Mouse (Mus musculus) CH12.LX (cell line): ENCODE data around the gene Sept9. TPM values are rescaled to one million over a fixed set of nuclear protein-coding genes. Genes with fewer than 3 reads are reported as not detected.

Experiments
- DNase-seq: peaks from one replicate; pipeline ENCODE4 v3.0.0-alpha.2; 2013; ENCODE audit errors: extremely low read depth
- H3K27ac ChIP-seq: 2 replicates; pipeline ENCODE4 v1.5.1; 2012; ENCODE audit warnings: low read depth, mild to moderate bottlenecking, control low read depth, moderate library complexity; ENCODE audit not compliant: insufficient read depth
- H3K27me3 ChIP-seq: replicated peaks from 2 replicates; pipeline ENCODE3; 2012; ENCODE audit warnings: inconsistent platforms
- H3K36me3 ChIP-seq, 2 experiments: replicated peaks in 1 of 2; 2 replicates each; pipeline versions ENCODE3 to v1.6.1; 2012; ENCODE audit warnings: inconsistent platforms in 1 of 2, low read length in 1 of 2, mild to moderate bottlenecking in 1 of 2, mixed read lengths in 1 of 2, moderate library complexity in 1 of 2; ENCODE audit not compliant: control insufficient read depth in 1 of 2, insufficient read depth in 1 of 2
- H3K4me1 ChIP-seq, 2 experiments: 2 replicates each; pipeline ENCODE4 v1.6.1; 2012; ENCODE audit warnings: inconsistent platforms in 1 of 2, moderate library complexity in 1 of 2; ENCODE audit not compliant: insufficient read depth in 2 of 2, control insufficient read depth in 1 of 2
- H3K4me2 ChIP-seq: 2 replicates; pipeline ENCODE4 v1.6.1; 2012; ENCODE audit warnings: low read depth, mild to moderate bottlenecking, control low read depth; ENCODE audit not compliant: poor library complexity, insufficient read depth, severe bottlenecking
- H3K4me3 ChIP-seq, 3 experiments: fragments of 150-350 bp in 1 of 3; sonication (generic) in 1 of 3; replicated peaks in 1 of 3; 2 replicates each; pipeline versions ENCODE3 to v1.5.1; 2011 to 2012; ENCODE audit warnings: low read depth in 2 of 3, low read length in 2 of 3, mild to moderate bottlenecking in 2 of 3, moderate library complexity in 2 of 3, control low read depth in 1 of 3, improper control_type of control experiment in 1 of 3, inconsistent platforms in 1 of 3, mixed read lengths in 1 of 3; ENCODE audit not compliant: poor library complexity in 1 of 3
- H3K79me2 ChIP-seq: replicated peaks from 2 replicates; pipeline ENCODE4 v1.6.1; 2012; ENCODE audit warnings: mild to moderate bottlenecking, moderate library complexity; ENCODE audit not compliant: control insufficient read depth, poor library complexity, insufficient read depth, severe bottlenecking; ENCODE audit errors: extremely low read depth
- H3K9ac ChIP-seq: 2 replicates; pipeline ENCODE4 v1.6.1; 2012; ENCODE audit warnings: low read depth, mild to moderate bottlenecking, control low read depth, moderate library complexity; ENCODE audit not compliant: insufficient read depth
- H3K9me3 ChIP-seq: replicated peaks from 2 replicates; pipeline ENCODE3; 2012; ENCODE audit warnings: low read length, inconsistent platforms, mixed read lengths
- BHLHE40 ChIP-seq: IDR thresholded peaks from 2 replicates; pipeline ENCODE4 v1.6.1; 2011; ENCODE audit warnings: mild to moderate bottlenecking, low read depth, low read length, improper control_type of control experiment
- CHD1 ChIP-seq: IDR thresholded peaks from 2 replicates; pipeline ENCODE4 v1.6.1; 2012; ENCODE audit warnings: low read depth, low read length, improper control_type of control experiment, inconsistent platforms
- CHD2 ChIP-seq: IDR thresholded peaks from 2 replicates; pipeline ENCODE4 v1.6.1; 2011; ENCODE audit warnings: low read length, improper control_type of control experiment
- CTCF ChIP-seq, 2 experiments: IDR thresholded peaks in 1 of 2; conservative IDR thresholded peaks in 1 of 2; 2 replicates each; pipeline ENCODE4 v1.5.1; 2011 to 2012; ENCODE audit warnings: low read depth in 2 of 2, low read length in 2 of 2, improper control_type of control experiment in 1 of 2, inconsistent platforms in 1 of 2, mild to moderate bottlenecking in 1 of 2, moderate library complexity in 1 of 2
- E2F4 ChIP-seq: IDR thresholded peaks from 2 replicates; pipeline ENCODE4 v1.6.1; 2011; ENCODE audit warnings: low read depth, low read length, improper control_type of control experiment; ENCODE audit not compliant: insufficient replicate concordance
- GABPA ChIP-seq: IDR thresholded peaks from 2 replicates; pipeline ENCODE4 v1.6.1; 2012; ENCODE audit warnings: low read depth, low read length, improper control_type of control experiment, inconsistent platforms; ENCODE audit not compliant: insufficient replicate concordance
- HCFC1 ChIP-seq: IDR thresholded peaks from 2 replicates; pipeline ENCODE4 v1.6.1; 2012; ENCODE audit warnings: low read depth, mild to moderate bottlenecking, inconsistent platforms, low read length, improper control_type of control experiment
- IRF4 ChIP-seq: IDR thresholded peaks from 2 replicates; pipeline ENCODE4 v1.6.1; 2014; ENCODE audit warnings: low read depth, mild to moderate bottlenecking, inconsistent platforms, low read length, improper control_type of control experiment
- JUND ChIP-seq: conservative IDR thresholded peaks from 2 replicates; pipeline ENCODE4 v1.6.1; 2011; ENCODE audit warnings: low read depth, low read length, improper control_type of control experiment
- MYC ChIP-seq: IDR thresholded peaks from 2 replicates; pipeline ENCODE4 v1.6.1; 2011; ENCODE audit warnings: low read depth, mild to moderate bottlenecking, improper control_type of control experiment, low read length
- NELFE ChIP-seq: IDR thresholded peaks from 2 replicates; pipeline ENCODE4 v1.6.1; 2011; ENCODE audit warnings: low read depth, low read length, improper control_type of control experiment
- POLR2A ChIP-seq: IDR thresholded peaks from 2 replicates; pipeline ENCODE4 v1.6.1; 2011; ENCODE audit warnings: low read depth, mild to moderate bottlenecking, improper control_type of control experiment, low read length
- RAD21 ChIP-seq: IDR thresholded peaks from 2 replicates; pipeline ENCODE4 v1.6.1; 2011; ENCODE audit warnings: low read depth, mild to moderate bottlenecking, low read length, improper control_type of control experiment, moderate library complexity
- SMC3 ChIP-seq: IDR thresholded peaks from 2 replicates; pipeline ENCODE4 v1.6.1; 2011; ENCODE audit warnings: low read depth, low read length, improper control_type of control experiment
- TBP ChIP-seq: conservative IDR thresholded peaks from 2 replicates; pipeline ENCODE4 v1.6.1; 2011; ENCODE audit warnings: low read depth, low read length, improper control_type of control experiment
- TCF12 ChIP-seq: IDR thresholded peaks from 2 replicates; pipeline ENCODE4 v1.6.1; 2014; ENCODE audit warnings: low read depth, mild to moderate bottlenecking, inconsistent platforms, low read length, improper control_type of control experiment
- UBTF ChIP-seq: IDR thresholded peaks from 2 replicates; pipeline ENCODE4 v1.6.1; 2012; ENCODE audit warnings: low read depth, mild to moderate bottlenecking, inconsistent platforms, low read length, improper control_type of control experiment, moderate library complexity
- USF1 ChIP-seq: IDR thresholded peaks from 2 replicates; pipeline ENCODE4 v1.6.1; 2014; ENCODE audit warnings: low read depth, mild to moderate bottlenecking, inconsistent platforms, low read length, improper control_type of control experiment
- USF2 ChIP-seq: conservative IDR thresholded peaks from 2 replicates; pipeline ENCODE4 v1.6.1; 2011; ENCODE audit warnings: low read depth, low read length, improper control_type of control experiment
- ZC3H11A ChIP-seq: IDR thresholded peaks from 2 replicates; pipeline ENCODE4 v1.6.1; 2012; ENCODE audit warnings: low read depth, mild to moderate bottlenecking, inconsistent platforms, low read length, improper control_type of control experiment
- ZKSCAN1 ChIP-seq: IDR thresholded peaks from 2 replicates; pipeline ENCODE4 v1.6.1; 2012; ENCODE audit warnings: low read depth, inconsistent platforms, low read length, improper control_type of control experiment, borderline replicate concordance
- dilution Hi-C: fragments of 300-500 bp; cut with MboI; formaldehyde crosslinking; loops from 2 replicates; pipeline ENCODE4 v1.14.3; 2020; ENCODE audit warnings: low sequenced_read_pairs; ENCODE audit not compliant: extremely low pct_unique_long_range_greater_than_20kb, extremely low pct_ligation_motif_present
- in situ Hi-C: fragments of 300-500 bp; cut with MboI; formaldehyde crosslinking; loops from 3 replicates; pipeline ENCODE4 v1.14.3; 2019; ENCODE audit warnings: low sequenced_read_pairs, low pct_ligation_motif_present, low pct_unique_long_range_greater_than_20kb, mixed read lengths
- polyA plus RNA-seq: library from polyadenylated mRNA; unstranded; fragments of >175 nt; gene quantifications from 2 replicates; pipeline ENCODE4 v1.2.1, GENCODE M21; 2012; ENCODE audit warnings: low read depth; ENCODE audit not compliant: insufficient read length
- total RNA-seq, 2 experiments: library from RNA; depleted of rRNA; stranded (reverse); fragments of 300-350 nt in 1 of 2; fragments of >200 nt in 1 of 2; gene quantifications; 2 replicates each; pipeline ENCODE4 v1.2.3; 2012 to 2014

Gene Sept9
- total and polyA plus RNA-seq, 3 experiments: 47.6 to 128 (median 110) TPM

GRCm38 (mm10) chr11:117387241-117387640, 187.8 kb downstream of the Sept9 start:
- Histone ChIP-seq H3K27me3 (peaks cover 15% of the 10 kb centered on the region), H3K79me2 (no peaks in the 10 kb centered on the region), H3K36me3 (no peaks in the 10 kb centered on the region), H3K4me1 (peaks cover 5 to 23% of the 10 kb centered on the region in 2 experiments), H3K9ac (no peak overlapping the region), H3K27ac (no peak overlapping the region), H3K9me3 (peaks cover 3% of the 10 kb centered on the region), H3K4me2 (no peak overlapping the region), H3K4me3 (no peak overlapping the region)
- dilution Hi-C loops: no loop called here
- TF ChIP-seq JUND: no peak
- in situ Hi-C loops: loop anchor here (5.0 kb wide), 1 partner anchor 410 kb away; the partner anchor contains the start of gene 6030468B19Rik
- DNase-seq: no peak

- peaks cover 17 to 33% of the 10 kb centered on the region in 2 experiments for H3K4me1 ChIP-seq
- no peak overlapping the region for H3K4me3 ChIP-seq
- H3K79me2 ChIP-seq: no peaks in the 10 kb centered on the region
- H3K27me3 ChIP-seq: peaks cover 3% of the 10 kb centered on the region
- peak; percentile 50 for DNase-seq
- no peak overlapping the region for H3K9ac ChIP-seq
- no peaks in the 10 kb centered on the region for H3K9me3 ChIP-seq
- no peak overlapping the region for H3K27ac ChIP-seq
- in situ Hi-C loops: loop anchor here (5.0 kb wide), 1 partner anchor 222 kb away; no protein-coding TSS in a partner anchor
- dilution Hi-C loops: no loop called here
- TF ChIP-seq TCF12 (0 out of 2 replicates have a peak, but pooled peaks have one; percentile 37), USF2 (no peak), RAD21 (peak; percentile 57), CTCF (conservative IDR thresholded peaks at IDR 0.05 in 1 of 2, IDR thresholded peaks at IDR 0.05 in 1 of 2; ENCODE audit: low read depth in 2 of 2, low read length in 2 of 2) (peak; percentile 94 to 97), GABPA (no peak), SMC3 (peak; percentile 74), IRF4 (no peak), USF1 (no peak), MYC (no peak), CHD1 (no peak), HCFC1 (no peak), BHLHE40 (peak; percentile 39; the same call in 1 of the 2 replicates), TBP (no peak), E2F4 (no peak), NELFE (peak; percentile 59; the same call in 1 of the 2 replicates), ZC3H11A (0 out of 2 replicates have a peak, but pooled peaks have one; percentile 13), ZKSCAN1 (no peak), UBTF (no peak), POLR2A (no peak), CHD2 (0 out of 2 replicates have a peak, but pooled peaks have one; percentile 9)
- peak overlapping the region; percentile 78 for H3K4me2 ChIP-seq
- no peaks in the 10 kb centered on the region for H3K36me3 ChIP-seq
These were observed 190.5 kb downstream of the Sept9 start for GRCm38 (mm10) chr11:117390001-117390402.
